Mouse (Mus musculus) cerebral cortex, adult 2 months (tissue): ENCODE data around the gene Pold1.

Experiments used
- WGBS: fragments of 180-500 bp; shearing (Covaris S2); methylation state at CpG from one replicate; pipeline ENCODE4 v1.1.7; 2018; 5-methylcytosine and 5-hydroxymethylcytosine counted together

The Pold1 gene

GRCm38 (mm10) chr7:44581637-44582036 is 33.0 kb upstream of the Pold1 start:
- WGBS: 84% methylated on average over 6 of the region's 6 CpGs

DNA sequence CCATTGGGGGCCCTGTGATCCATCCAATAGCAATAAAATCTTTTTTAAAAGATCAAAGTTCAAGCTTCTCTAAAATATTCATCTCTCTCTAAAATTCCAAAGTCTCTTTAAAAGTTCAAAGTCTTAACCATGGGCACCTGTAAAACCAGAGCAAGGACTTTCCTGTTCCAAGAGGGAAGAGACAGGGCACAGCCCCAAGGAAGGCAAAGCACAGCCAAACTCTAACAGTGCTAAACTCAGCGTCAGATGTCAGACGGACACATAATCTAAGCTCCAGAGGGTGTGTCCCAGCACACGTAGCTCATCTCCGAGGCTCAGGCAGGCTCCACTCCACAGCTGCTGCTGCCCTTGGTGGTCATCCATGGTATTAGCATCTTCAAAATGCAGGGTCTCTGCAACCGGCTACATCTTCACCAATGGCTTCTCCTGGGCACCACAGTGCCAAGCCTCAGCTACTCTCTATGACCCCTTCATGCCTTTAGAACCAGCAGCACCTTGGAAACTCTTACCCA is 27.7 kb upstream of the Pold1 start:
- 51% methylated on average over 5 of the region's 5 CpGs for WGBS

- 82% methylated on average over 5 of the region's 5 CpGs for WGBS
Observed at GRCm38 (mm10) chr7:44572956-44573484, 24.4 kb upstream of the Pold1 start.

- 46% methylated on average over 7 of the region's 7 CpGs for WGBS
Observed at GRCm38 (mm10) chr7:44572213-44572701, 23.6 kb upstream of the Pold1 start, which contains the start of gene Napsa. Gene Napsa, plus strand, starts transcription at chr7:44572380.

GRCm38 (mm10) chr7:44571811-44572210 is 23.2 kb upstream of the Pold1 start:
- 51% methylated on average over 4 of the region's 4 CpGs for WGBS

DNA sequence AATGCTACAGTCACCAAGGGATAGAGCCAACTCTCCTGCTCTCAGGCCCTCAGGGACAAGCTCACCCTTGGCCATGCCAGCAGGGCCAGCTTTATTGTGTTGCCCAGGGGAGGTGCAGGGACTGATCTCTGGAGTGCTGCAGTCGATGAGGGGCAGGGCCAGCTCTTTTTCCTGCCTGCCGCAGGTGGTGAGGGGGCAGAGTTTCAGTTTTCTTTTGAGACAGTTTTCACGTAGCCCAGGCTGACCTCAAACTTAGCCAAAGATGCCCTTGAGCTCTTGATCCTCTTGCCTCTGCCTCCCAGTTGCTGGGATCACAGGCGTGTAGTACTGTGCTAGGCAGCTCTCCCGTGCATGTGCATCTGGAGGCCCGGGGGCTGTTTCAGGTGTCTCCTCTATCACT is 22.3 kb upstream of the Pold1 start:
- WGBS: 87% methylated on average over 6 of the region's 6 CpGs

- 76% methylated on average over 9 of the region's 9 CpGs for WGBS
Observed at GRCm38 (mm10) chr7:44568803-44569202, 20.2 kb upstream of the Pold1 start.

GRCm38 (mm10) chr7:44565414-44565813 is 16.8 kb upstream of the Pold1 start:
- 77% methylated on average over 6 of the region's 6 CpGs for WGBS

- 85% methylated on average over 10 of the region's 10 CpGs for WGBS
Observed at GRCm38 (mm10) chr7:44564486-44564885, 15.8 kb upstream of the Pold1 start.

DNA sequence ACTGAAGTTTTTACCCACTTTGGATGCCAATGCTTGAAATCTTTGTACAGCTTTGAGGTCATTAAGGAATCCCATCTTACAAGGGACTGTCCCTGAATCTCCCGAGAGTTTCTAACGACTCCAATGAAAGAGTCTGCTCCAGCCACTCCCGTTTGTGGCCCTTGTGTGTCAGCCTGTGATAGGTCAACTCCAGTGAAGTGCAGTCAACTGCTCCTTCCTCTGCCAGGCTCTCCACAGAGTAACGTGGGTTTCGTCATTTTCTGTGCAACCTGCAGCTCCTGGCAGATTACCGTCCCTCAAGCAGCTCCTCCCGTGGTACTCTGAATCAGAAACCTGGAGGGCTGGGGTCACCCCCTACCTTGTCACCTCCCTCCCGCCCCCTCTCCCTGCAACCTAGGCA is 14.6 kb upstream of the Pold1 start:
- WGBS: 53% methylated on average over 8 of the region's 8 CpGs

- WGBS: 50% methylated on average over 18 of the region's 18 CpGs
Observed at GRCm38 (mm10) chr7:44560435-44561400, 12.1 kb upstream of the Pold1 start.

DNA sequence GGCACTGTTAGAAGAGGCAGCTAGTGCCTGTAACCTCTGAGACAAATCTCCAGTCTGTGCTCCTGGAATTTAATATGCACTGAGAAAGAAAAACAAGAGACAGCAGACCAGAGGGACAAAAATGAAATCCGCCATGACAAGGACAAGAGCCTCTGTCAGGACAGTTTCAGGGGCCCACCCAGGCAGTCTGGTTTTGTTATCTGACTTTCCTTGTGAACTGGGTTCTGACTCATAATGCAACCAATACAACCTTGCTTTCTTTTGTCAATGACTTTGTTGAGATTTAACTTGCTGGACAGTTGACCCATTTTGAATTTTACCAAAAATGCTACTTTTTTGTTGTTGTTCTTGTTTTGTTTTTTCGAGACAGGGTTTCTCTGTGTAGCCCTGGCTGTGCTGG is 9.0 kb upstream of the Pold1 start:
- WGBS: 73% methylated on average over 2 of the region's 2 CpGs

DNA sequence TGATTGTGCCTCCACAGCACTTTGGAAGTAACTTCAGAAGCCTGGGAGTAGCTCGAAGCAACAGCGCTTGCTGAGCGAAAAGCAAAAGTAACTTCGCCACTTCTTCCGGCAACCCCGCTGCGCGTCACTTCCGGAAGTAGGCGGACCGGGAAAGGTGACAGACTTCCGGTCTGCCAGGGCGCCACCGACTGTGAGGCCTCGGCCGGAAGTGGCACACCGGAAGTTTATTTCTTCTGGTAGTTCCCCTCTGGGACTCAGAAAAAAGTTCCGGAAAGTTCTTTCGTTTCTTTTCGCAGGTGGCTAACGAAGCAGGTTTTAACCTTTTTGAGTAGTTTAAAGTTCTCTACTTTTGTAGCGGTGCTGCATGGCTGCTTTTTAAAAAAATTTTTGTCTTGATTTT is 5.2 kb upstream of the Pold1 start, which contains the start of gene Nr1h2:
Gene Nr1h2 (minus strand): TSS at position 126 of the 400 bp plus-strand sequence.
- WGBS: under 1% methylated on average over 22 of the region's 22 CpGs

GRCm38 (mm10) chr7:44553196-44553764 is 4.6 kb upstream of the Pold1 start:
- 1% methylated on average over 32 of the region's 32 CpGs for WGBS

- WGBS: 85% methylated on average over 31 of the region's 31 CpGs
Observed at GRCm38 (mm10) chr7:44552141-44552908, 3.7 kb upstream of the Pold1 start.

DNA sequence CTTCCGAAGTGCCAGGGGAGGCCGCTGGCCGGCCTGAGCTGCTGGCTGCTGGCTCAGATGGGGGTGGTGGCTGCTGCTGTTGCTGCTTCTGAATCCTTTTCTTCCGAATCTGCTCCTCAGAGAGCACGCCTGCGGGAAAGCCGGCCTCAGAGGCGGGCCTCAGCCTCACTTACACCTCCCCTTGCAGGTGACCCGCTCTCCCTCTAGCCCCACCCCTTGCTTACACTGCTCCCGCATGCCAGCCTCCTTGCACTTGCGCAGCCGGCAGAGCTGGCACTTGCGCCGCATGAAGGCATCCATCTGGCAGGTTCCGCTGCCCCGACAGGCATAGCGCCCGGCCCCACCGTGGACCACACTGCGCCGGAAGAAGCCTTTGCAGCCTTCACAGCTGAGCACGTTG is 3.1 kb upstream of the Pold1 start:
- WGBS: 84% methylated on average over 22 of the region's 22 CpGs

GRCm38 (mm10) chr7:44551301-44551700 is 2.7 kb upstream of the Pold1 start:
- 94% methylated on average over 21 of the region's 21 CpGs for WGBS

DNA sequence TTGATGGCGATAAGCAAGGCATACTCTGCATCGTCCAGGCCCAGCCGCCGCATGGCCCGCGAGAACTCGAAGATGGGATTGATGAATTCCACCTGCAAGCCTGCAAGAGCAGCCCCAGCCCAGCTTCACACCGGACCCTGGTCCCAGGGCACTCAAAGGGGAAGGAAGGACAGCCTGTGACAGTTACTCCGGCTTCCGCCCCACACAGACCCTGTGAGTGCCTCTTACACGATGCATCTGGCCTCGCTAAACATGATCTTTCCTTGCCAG is 1.7 kb upstream of the Pold1 start:
- WGBS: 97% methylated on average over 12 of the region's 12 CpGs

DNA sequence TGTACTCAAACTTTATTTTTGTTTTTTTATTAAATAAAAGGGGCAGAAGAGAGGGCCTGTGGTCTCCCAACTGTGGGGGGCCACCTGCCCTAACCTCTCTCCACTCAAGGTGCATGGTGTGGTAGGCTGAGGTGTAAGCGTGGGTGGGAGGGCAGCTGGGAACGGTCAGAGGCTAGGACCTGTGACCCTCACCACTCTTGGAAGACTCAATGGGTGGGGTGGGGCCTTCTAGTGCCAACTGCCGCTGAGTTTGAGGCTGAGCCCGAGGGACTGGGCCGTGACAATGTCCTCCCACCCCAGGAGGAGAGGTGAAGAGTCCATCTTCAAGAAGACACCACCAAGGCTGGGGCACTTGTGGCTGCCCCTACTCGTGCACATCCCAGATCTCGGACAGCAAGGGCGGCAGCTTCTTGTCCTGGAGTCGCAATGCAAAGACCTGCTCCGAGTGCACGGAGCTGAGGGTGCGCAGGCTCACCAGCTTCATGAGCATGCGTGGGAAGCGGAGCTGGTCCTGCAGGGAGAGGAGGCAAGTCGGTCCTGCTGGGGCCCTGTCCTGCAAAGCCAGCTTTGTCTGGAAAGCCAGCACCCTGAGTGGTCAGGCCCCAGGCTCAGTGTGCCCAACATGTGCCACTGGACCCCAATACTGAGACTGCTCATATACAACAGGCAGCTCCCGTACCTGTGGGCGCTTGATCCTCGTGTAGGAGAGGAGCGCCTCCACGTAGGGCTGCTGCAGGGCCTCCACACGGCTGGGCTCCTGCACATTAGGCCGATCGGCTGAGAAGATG is 1.2 kb upstream of the Pold1 start:
- WGBS: 95% methylated on average over 23 of the region's 23 CpGs

GRCm38 (mm10) chr7:44547725-44548124 is 924 bp downstream of the Pold1 start:
- 16% methylated on average over 5 of the region's 5 CpGs for WGBS

DNA sequence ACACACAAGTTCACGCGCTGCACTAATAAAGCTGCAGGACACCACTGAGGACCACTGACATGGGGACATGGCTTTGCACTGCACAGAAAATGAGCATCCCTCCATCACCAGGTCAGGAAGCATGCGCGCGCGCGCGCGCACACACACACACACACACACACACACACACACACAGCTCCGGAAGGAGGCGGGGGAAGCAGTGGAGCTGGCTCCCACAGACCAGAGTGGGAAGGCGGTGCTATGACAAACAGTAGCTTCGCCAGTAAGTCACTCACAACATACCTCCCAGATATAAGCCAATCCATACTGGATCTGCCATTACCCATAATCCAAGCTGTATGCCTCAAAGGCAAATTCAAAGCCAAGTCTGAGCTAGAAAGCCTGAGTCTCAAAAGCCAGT is 1.6 kb downstream of the Pold1 start:
- WGBS: 94% methylated on average over 13 of the region's 13 CpGs
